Mouse (Mus musculus) lung, embryonic 14.5 days (tissue): ENCODE data around the gene Fank1. TPM values are rescaled to one million over a fixed set of nuclear protein-coding genes. Genes with fewer than 3 reads are reported as not detected.

Source experiments
- ATAC-seq: fragments of 200-750 bp; cut with Nextera tagmentation; 2 replicates; pipeline ENCODE4 v1.8.0; 2017; ENCODE audit warnings: mild to moderate bottlenecking, moderate TSS enrichment, moderate library complexity; ENCODE audit not compliant: insufficient read depth
- DNase-seq: peaks from one replicate; pipeline ENCODE4 v3.0.0-alpha.2; 2015
- H3K27ac ChIP-seq: fragments of 300-500 bp; sonication (generic); 2 replicates; pipeline ENCODE4 v1.5.1; 2014; ENCODE audit warnings: low read depth, mild to moderate bottlenecking, moderate library complexity
- H3K27me3 ChIP-seq: fragments of 300-500 bp; sonication (generic); 2 replicates; pipeline ENCODE4 v1.6.1; 2014; ENCODE audit warnings: low read length, control low read depth; ENCODE audit not compliant: insufficient read depth
- H3K36me3 ChIP-seq: fragments of 300-500 bp; sonication (generic); 2 replicates; pipeline ENCODE4 v1.6.1; 2014; ENCODE audit warnings: control low read depth; ENCODE audit not compliant: insufficient read depth
- H3K4me1 ChIP-seq: fragments of 300-500 bp; sonication (generic); 2 replicates; pipeline ENCODE4 v1.6.1; 2014; ENCODE audit warnings: antibody characterized with exemption, control low read depth; ENCODE audit not compliant: insufficient read depth
- H3K4me2 ChIP-seq: fragments of 300-500 bp; sonication (generic); 2 replicates; pipeline ENCODE4 v1.6.1; 2014; ENCODE audit warnings: mild to moderate bottlenecking
- H3K4me3 ChIP-seq: fragments of 300-500 bp; sonication (generic); 2 replicates; pipeline ENCODE4 v1.5.1; 2014; ENCODE audit warnings: low read depth, low read length
- H3K9ac ChIP-seq: fragments of 300-500 bp; sonication (generic); 2 replicates; pipeline ENCODE4 v1.6.1; 2014
- H3K9me3 ChIP-seq: fragments of 300-500 bp; sonication (generic); 2 replicates; pipeline ENCODE4 v1.6.1; 2016; ENCODE audit warnings: low read depth, low read length, control low read depth
- CTCF ChIP-seq: IDR thresholded peaks from 2 replicates; pipeline ENCODE4 v1.5.1; 2016; ENCODE audit warnings: antibody characterized with exemption, low read depth
- WGBS: fragments of 180-500 bp; shearing (Covaris S2); extraction: QIAGEN DNeasy Blood & Tissue Kit; methylation state at CpG from one replicate; pipeline ENCODE4 v1.1.7; 2014; 5-methylcytosine and 5-hydroxymethylcytosine counted together
- polyA plus RNA-seq: library from polyadenylated mRNA; unstranded; fragments of >200 nt; fragmentation: Nextera tagmentation; extraction: Ambion mirVana; gene quantifications from 2 replicates; pipeline ENCODE4 v1.2.1, GENCODE M21; 2014

Fank1 gene
- polyA plus RNA-seq, 1 experiment from 2014 or later = 0.29 TPM

GRCm38 (mm10) chr7:133888926-133889920 is 112.6 kb downstream of the Fank1 start:
- DNase-seq (peak; percentile 12), ATAC-seq (no peak)
- 78% methylated on average over 19 of the region's 19 CpGs for WGBS
- no peak overlapping the region for H3K4me3 ChIP-seq
- TF ChIP-seq CTCF = no peak
- no peaks in the 10 kb centered on the region for H3K27me3 ChIP-seq
- no peak overlapping the region for H3K9ac ChIP-seq
- no peaks in the 10 kb centered on the region for H3K4me1 ChIP-seq
- peaks cover 10% of the 10 kb centered on the region; the same call in 1 of the 2 replicates for H3K36me3 ChIP-seq
- no peak overlapping the region for H3K27ac ChIP-seq
- H3K4me2 ChIP-seq = no peak overlapping the region
- no peaks in the 10 kb centered on the region for H3K9me3 ChIP-seq

DNA sequence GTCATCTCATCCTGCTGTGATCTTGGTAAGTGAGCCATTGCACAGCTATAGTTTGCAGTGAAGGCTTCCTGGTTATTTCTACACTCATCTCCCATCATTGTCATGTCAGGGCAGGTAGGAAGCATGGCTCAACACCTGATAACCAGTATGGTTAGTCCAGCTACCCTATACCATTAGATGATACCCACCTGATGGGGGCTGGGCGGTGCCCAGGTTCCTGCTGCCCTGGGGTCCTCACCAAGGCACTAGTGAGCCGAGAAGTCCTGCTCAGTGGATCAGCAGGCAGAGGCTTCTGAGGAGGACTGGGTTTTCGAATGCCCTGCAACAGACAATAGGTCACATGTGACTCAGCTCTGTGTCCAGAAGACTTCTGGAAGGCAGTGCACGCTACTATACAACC is 113.3 kb downstream of the Fank1 start:
- peaks cover 10% of the 10 kb centered on the region; the same call in 1 of the 2 replicates for H3K36me3 ChIP-seq
- H3K27ac ChIP-seq = no peak overlapping the region
- TF ChIP-seq CTCF = no peak
- 86% methylated on average over 4 of the region's 4 CpGs for WGBS
- ATAC-seq (no peak), DNase-seq (no peak)
- H3K4me1 ChIP-seq = no peaks in the 10 kb centered on the region
- no peak overlapping the region for H3K4me2 ChIP-seq
- no peak overlapping the region for H3K9ac ChIP-seq
- H3K4me3 ChIP-seq = no peak overlapping the region
- H3K27me3 ChIP-seq = no peaks in the 10 kb centered on the region
- H3K9me3 ChIP-seq = no peaks in the 10 kb centered on the region

DNA sequence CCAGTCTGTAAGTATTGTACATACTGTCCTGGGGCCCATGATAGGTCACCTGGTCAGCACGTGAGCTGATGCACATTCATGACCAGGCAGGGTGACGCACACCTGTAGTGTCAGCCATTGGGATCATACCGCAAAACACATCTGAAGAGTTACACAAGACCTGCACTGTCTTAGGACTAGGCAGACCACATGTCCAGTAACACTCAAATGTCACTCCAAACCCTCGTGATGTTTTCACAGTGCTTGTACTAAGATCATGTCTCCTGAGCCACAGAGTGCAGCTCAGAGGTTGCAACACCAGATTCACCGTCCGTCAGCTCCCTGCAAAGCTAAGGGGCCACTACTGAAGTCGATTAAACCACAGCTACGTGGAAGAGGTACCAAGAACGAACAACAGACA is 114.6 kb downstream of the Fank1 start:
- Histone ChIP-seq H3K27me3 (no peaks in the 10 kb centered on the region), H3K4me2 (no peak overlapping the region), H3K9me3 (no peaks in the 10 kb centered on the region), H3K27ac (no peak overlapping the region), H3K36me3 (peaks cover 10% of the 10 kb centered on the region; the same call in 1 of the 2 replicates), H3K4me3 (no peak overlapping the region), H3K4me1 (no peaks in the 10 kb centered on the region), H3K9ac (no peak overlapping the region)
- ATAC-seq = no peak
- TF ChIP-seq CTCF = no peak
- no peak for DNase-seq
- 83% methylated on average over 9 of the region's 9 CpGs for WGBS

DNA sequence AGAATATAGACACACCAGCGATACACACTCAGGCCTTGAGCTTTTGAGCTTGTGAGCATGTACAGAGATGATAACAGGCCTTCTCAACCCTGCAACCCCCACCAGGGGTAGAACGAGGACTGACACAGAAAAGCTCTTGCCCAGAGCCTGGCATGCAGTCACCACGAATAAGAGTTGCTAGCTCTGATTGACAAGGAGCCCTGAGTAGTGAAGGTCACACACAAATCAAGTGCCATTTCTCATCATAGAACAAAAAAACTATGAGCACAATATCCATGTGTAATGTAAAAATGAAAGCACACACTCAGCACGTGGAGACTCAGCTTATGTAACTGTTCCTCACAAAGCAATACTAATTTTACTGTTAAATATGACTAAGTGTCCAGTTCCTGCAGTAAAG is 115.1 kb downstream of the Fank1 start:
- ATAC-seq = no peak
- 64% methylated on average over 4 of the region's 4 CpGs for WGBS

GRCm38 (mm10) chr7:133899391-133899790 is 122.7 kb downstream of the Fank1 start:
- no peak overlapping the region for H3K9ac ChIP-seq
- no peak overlapping the region for H3K4me3 ChIP-seq
- ATAC-seq (no peak), DNase-seq (no peak)
- no peaks in the 10 kb centered on the region for H3K4me1 ChIP-seq
- 87% methylated on average over 4 of the region's 4 CpGs for WGBS
- no peak for TF ChIP-seq CTCF
- H3K27ac ChIP-seq = no peak overlapping the region
- no peak overlapping the region for H3K4me2 ChIP-seq
- no peaks in the 10 kb centered on the region for H3K27me3 ChIP-seq
- H3K9me3 ChIP-seq = no peaks in the 10 kb centered on the region
- H3K36me3 ChIP-seq = 0 out of 2 replicates have a peak, but pooled peaks cover 11% of the 10 kb centered on the region

More for the DNA sequence above, 115.1 kb downstream of the Fank1 start:
- DNase-seq = no peak
- Histone ChIP-seq H3K9ac (no peak overlapping the region), H3K9me3 (no peaks in the 10 kb centered on the region), H3K27me3 (no peaks in the 10 kb centered on the region), H3K36me3 (peaks cover 10% of the 10 kb centered on the region; the same call in 1 of the 2 replicates), H3K4me1 (no peaks in the 10 kb centered on the region), H3K4me2 (no peak overlapping the region), H3K4me3 (no peak overlapping the region), H3K27ac (no peak overlapping the region)
- no peak for TF ChIP-seq CTCF

- ATAC-seq = no peak
- 82% methylated on average over 4 of the region's 4 CpGs for WGBS
- no peak overlapping the region for H3K9ac ChIP-seq
Observed at GRCm38 (mm10) chr7:133908966-133909365, 132.3 kb downstream of the Fank1 start.

GRCm38 (mm10) chr7:133909833-133910375 is 133.2 kb downstream of the Fank1 start:
- no peak overlapping the region for H3K27ac ChIP-seq
- H3K27me3 ChIP-seq = no peaks in the 10 kb centered on the region
- no peaks in the 10 kb centered on the region for H3K4me1 ChIP-seq
- ATAC-seq (no peak), DNase-seq (no peak)
- no peak overlapping the region for H3K9ac ChIP-seq
- WGBS = 57% methylated on average over 7 of the region's 7 CpGs
- H3K9me3 ChIP-seq = no peaks in the 10 kb centered on the region; the same call in 1 of the 2 replicates
- no peak for TF ChIP-seq CTCF
- H3K4me3 ChIP-seq = no peak overlapping the region
- H3K4me2 ChIP-seq = no peak overlapping the region
- peaks cover 34% of the 10 kb centered on the region for H3K36me3 ChIP-seq

More at GRCm38 (mm10) chr7:133908966-133909365, 132.3 kb downstream of the Fank1 start:
- no peak for DNase-seq
- H3K4me2 ChIP-seq = no peak overlapping the region
- peaks cover 38% of the 10 kb centered on the region for H3K36me3 ChIP-seq
- H3K27me3 ChIP-seq = no peaks in the 10 kb centered on the region
- no peaks in the 10 kb centered on the region; the same call in 1 of the 2 replicates for H3K9me3 ChIP-seq
- no peak overlapping the region for H3K27ac ChIP-seq
- TF ChIP-seq CTCF = no peak
- no peak overlapping the region for H3K4me3 ChIP-seq
- H3K4me1 ChIP-seq = no peaks in the 10 kb centered on the region
